Mouse (Mus musculus) frontal cortex, adult 2 months (tissue): ENCODE measurements around the gene D630003M21Rik. TPM values are rescaled to one million over a fixed set of nuclear protein-coding genes. Genes with fewer than 3 reads are reported as not detected.
A peak's percentile ranks its signal among the peaks of the same experiment; 100 is the strongest.

ENCODE experiments used
- DNase-seq, 2 experiments: peaks; one replicate each; pipeline ENCODE4 v3.0.0; 2022; ENCODE audit warnings: low spot score in 1 of 2; ENCODE audit errors: extremely low spot score in 1 of 2
- polyA plus RNA-seq: library from polyadenylated mRNA; depleted of rRNA; stranded (reverse); fragments of >200 nt; gene quantifications from 2 replicates; pipeline ENCODE4 v1.2.3, GENCODE M21; 2012; rRNA removed

Gene D630003M21Rik
- polyA plus RNA-seq, 1 experiment: 4.5 TPM

DNA sequence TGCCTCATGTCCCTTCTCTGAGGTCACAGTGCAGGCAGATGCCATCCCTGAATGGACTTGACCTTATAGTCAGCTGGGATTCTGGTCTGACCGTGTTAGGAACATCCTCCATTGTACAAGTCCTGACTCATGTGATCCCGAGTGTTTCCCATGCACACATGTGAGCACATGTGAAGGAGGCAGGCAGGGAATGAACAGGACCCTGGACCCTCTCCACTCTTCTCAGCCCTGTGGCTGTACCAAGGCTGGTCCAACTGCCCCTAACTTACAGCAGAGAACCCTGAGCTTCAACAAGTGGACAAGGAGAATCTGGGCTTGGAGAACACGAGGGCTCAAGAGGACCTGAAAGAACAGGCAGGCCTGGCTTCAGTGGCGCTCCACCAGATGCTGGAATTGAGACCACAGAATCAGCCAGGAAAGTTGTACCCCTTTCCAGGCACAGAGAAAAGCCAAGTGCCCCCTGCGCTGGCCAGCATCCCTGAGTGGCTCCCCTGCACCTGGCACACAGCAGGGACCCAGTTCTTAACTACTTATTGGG, 83.4 kb downstream of the D630003M21Rik start:
- DNase-seq: no peak

DNA sequence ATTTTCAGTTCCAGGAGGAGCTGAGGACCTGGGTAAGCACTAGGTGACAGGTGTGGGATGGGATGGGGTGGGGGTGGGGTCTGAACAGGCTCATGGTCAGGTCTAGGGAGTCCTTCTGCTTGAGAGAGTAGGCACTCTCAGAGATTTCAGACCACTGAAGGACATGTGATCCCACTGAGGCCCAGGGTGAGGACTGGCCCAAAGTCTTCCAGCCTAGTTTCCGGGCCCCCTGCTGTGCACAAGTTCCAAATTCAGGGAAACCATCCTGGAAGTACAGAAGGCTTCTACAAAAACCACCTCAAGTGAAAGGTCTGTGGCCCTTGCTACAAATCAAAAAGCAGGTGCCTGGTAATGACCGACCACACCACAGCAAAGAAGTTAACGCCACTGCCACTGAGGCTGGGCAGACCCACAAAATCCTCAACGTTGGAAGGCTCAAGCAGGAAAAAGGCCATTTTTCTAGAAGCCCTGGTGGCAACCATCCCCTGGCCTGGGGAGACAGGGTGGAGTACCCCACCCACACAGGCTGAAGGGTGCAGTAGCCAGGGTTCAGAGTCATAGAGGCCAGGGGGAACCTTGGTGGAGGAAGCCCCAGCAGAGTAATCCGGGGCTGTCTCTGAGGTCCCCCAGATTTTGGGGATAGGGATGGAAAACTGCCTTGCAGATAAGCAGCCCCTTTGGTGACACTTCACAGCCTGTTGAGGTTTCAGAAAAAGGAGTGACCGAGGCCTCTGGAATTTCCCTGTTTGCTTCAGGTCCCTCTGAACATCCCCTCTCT, 84.1 kb downstream of the D630003M21Rik start:
- DNase-seq: no peak

DNA sequence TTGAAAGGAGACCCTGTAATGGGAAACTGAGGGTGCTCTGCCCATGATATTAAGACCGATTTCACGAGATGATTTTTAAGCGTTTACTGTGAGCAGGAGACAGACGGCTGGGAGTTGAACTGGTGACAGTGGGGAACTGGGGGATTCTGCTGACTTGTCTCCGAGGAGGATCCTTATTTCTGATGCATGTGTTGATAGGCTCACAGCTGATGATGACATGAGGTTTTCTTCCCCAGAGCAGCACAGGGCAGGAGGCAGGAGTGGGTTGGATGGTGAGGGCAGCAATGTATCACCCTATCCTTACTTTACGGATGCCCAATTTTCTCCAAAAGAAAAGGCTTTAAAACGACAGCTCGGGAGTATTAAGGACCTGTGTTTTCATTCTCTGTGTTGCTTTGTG, 84.8 kb downstream of the D630003M21Rik start:
- no peak for DNase-seq

DNA sequence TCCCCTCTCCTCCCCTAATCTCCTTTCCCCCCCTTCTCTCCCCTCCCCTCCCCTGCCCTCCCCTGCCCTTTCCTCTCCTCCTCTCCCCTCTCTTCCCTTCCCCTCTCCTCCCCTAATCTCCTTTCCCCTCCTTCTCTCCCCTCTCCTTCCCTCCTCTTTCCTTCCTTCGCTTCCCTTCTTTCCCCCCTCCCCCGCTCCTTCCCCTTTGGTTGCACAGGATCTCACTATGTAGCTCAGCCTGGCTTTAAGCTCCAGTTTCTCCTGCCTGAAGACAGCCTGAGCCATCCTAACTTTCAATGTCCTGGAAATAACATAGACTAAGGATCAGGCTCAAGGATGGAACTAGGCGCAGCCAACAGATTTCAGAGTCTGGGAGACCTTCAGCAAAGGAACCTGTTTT, 85.2 kb downstream of the D630003M21Rik start:
- no peak for DNase-seq

DNA sequence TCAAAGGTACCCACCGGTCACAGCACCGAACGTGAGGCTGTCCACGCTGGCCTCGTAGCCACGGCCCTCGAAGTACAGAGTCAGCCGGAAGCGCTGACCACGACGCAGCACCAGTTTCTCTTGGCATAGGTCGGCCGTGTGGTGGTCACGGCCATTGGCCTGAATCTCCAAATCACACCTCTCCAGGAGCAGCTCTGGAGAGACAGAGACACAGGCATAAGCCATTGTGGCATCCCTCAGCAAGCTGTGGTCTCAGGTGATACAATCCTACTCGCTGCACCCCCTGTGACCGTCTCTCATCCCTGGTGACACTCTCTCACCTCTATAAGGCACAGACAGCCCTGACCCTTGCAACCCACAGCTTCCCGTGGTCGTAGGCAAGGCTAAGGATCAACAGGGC, 86.0 kb downstream of the D630003M21Rik start:
- DNase-seq: no peak

DNA sequence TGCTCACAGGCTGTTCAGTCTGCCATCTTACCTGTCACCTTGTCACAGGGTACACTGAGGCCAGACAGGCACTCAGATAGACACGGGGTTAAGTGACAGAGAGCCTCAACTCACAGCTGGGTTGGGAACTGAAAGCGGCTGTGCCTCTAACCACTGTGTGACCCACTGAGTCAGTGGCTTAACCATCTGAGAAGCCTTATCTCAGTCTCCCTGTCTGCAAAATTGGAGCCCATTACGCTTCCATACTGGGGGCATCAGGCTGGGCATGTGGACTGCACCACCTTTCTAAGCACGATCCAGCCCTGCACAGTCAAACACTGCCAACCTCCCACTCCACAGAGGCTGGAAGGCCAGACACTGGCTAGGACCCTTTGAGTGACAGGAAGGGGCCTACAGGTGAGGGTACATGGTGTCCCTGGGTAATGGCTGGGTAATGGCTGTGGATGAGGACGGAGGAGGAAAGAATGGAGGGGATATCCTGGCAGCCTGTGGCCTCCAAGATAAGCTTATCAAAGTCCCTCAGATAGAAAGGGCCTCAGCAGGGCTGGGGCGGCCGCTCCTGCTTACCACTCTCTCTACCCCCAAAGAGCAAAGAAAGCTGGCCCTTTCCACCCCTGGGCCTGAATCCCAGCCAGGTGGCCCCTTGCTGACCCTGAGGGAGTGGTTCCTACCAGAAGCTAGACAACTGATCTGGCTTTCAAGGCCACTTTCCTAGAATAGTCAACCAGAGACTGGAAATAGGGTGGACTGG, 87.2 kb downstream of the D630003M21Rik start:
- no peak for DNase-seq

DNA sequence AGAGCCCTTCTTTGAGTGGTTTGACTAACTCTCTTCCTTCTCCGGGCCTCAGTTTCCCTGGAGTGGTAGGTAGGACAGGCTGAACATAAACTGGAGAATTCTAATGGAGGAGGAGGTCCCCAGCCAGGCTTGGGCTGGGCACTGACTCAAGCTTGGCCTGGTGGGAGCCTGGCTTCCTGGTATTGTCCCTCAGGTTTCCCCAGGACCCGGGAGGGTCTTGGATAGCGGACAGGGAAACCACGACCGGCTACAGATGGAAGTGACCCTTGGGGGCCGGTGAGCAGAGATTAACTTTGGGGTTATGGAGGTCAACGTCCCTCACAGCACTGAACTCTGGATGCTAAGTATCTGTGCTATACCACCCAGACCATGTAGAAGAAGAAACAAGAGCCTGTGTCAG, 87.8 kb downstream of the D630003M21Rik start:
- no peak for DNase-seq

DNA sequence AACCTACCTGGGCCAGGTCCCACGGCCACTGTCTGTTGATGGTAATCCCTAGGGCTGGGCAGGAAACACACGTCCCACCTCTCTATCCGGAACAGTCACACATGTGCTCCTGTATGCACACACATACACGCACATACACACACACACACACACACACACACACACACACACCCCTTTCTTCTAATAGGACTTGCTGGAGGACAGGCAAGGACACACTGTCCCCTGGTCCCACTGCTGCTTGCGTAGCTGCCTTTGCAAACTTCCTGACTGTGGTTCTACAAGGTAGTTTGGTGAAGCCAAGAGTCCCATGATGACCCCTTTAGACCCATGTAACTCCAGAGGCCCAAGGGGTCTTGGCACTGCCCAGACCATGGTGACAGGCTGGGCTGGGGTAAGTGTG, 88.4 kb downstream of the D630003M21Rik start:
- DNase-seq: no peak

DNA sequence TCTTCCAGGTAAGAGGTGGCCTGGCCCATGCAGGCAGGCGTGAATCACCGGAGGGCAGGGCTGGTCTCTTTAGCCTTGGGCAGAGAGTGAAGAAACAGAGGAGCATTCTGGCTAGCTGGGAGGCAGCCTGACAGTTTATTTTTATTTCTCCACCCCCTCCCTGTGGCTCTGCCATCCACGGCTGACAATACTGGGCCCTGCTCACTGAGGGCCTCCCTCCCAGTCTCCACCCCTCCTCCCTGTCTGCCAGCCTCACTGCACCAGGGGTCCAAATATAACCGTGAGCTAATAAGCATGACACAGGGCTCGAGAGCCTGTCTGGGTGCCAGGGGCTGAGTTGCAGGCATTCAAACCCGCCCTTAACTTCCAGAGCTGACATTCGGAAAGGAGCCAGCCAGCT, 89.4 kb downstream of the D630003M21Rik start:
- peak; percentile 29 to 56 for DNase-seq

DNA sequence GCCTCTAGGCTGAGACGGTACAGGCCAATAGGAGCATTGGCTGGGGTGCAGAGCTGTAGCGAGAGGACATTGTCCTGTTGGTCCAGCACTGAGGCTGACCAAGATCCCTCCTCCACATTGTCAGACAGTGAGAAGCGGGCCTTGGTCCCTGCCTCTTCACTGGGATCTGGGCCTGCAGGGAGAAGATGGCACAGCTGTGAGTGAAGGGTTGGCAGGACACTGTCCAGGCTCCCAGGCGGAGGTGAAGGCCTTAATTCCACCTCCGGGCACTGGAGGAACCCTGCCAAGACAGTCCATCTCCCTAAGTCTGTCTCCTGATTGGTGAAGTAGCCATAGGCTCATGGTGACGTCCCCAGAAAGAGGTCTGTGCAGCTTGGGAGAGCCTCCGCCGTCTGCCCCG, 90.2 kb downstream of the D630003M21Rik start:
- no peak for DNase-seq

DNA sequence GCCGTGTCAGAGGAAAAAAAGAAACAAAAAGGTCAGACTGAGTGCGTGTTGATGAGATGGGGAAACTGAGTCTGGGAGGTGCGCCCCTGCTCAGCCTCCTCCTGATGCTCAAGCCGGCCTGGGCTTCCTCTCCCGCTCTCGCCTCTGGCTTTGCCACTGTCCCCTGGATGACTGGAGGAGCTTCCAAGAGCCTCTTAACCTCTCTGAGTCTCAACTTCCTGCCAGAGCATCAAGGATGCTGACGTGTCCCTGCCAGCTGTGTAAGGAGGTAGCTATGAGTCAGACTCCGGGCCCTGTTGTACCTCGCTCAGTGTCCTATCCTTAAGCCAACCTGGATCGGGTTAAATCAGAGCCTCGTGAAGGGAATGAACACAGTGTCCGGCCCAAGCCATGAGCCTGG, 91.3 kb downstream of the D630003M21Rik start:
- DNase-seq: no peak

DNA sequence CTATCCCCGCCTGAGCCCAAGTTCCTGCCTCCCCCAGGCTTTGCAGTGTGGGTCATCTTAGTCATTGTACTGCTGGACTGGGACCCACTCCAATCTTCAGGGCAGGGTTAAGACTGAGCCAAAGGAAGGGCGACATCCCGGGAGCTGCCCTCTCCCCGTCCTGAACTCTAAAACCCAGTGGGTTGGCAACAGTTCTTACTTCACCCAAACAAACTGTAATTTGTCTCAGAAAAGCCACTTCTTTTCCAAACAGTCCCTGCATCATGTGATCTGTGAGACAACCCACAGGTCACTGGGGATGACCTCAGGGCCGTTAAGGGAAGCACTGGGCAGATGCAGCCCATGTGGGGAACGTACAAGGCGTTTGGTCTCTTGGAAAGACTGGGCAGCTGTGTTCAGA, 92.8 kb downstream of the D630003M21Rik start:
- DNase-seq: no peak

DNA sequence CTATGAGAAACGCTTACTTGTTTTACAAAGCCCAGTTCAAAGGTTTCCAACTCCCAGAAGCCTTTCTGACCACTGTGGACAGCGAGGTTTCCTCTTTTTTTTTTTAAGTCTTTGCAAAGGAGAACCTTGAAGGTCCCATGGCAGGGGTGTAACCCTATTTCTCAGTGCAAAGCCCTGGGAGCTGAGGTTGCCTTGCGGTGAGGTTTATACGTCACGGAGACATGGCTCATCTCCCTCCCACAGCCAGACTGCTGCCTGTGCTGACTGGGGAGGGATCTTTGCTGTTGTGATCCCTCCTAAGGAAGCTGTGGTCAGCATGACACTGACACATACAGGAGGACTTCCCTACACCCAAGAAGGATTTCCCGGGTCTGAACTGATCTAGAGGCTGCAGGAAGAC, 96.0 kb downstream of the D630003M21Rik start:
- DNase-seq: no peak

Other genes starting within 250 kb of the D630003M21Rik start
- 14.4 and 17.7 TPM in 2 replicates for gene Tti1, start 200.8 kb downstream of the D630003M21Rik start, polyA plus RNA-seq
- gene Rprd1b, start 200.7 kb downstream of the D630003M21Rik start, polyA plus RNA-seq: 17.9 and 18.4 TPM in 2 replicates
- 11.2 and 11.3 TPM in 2 replicates for gene Tgm2, start 82.8 kb downstream of the D630003M21Rik start, polyA plus RNA-seq
- gene Bpi, start 28.9 kb upstream of the D630003M21Rik start, polyA plus RNA-seq: not detected in 2 replicates
- gene Lbp, start 77.3 kb upstream of the D630003M21Rik start, polyA plus RNA-seq: 1.8 and 3.3 TPM in 2 replicates
- 1,510 and 1,726 TPM in 2 replicates for gene Snhg11, start 146.4 kb upstream of the D630003M21Rik start, polyA plus RNA-seq
- 44.2 and 44.4 TPM in 2 replicates for gene Ralgapb, start 180.6 kb upstream of the D630003M21Rik start, polyA plus RNA-seq